Mouse (Mus musculus): Measurements from ENCODE around the gene Olfr221. TPM values are rescaled to one million over a fixed set of nuclear protein-coding genes. Genes with fewer than 3 reads are reported as not detected.

Gene Olfr221
- polyA plus RNA-seq (2017; shearing (Covaris generic)): not detected

DNA sequence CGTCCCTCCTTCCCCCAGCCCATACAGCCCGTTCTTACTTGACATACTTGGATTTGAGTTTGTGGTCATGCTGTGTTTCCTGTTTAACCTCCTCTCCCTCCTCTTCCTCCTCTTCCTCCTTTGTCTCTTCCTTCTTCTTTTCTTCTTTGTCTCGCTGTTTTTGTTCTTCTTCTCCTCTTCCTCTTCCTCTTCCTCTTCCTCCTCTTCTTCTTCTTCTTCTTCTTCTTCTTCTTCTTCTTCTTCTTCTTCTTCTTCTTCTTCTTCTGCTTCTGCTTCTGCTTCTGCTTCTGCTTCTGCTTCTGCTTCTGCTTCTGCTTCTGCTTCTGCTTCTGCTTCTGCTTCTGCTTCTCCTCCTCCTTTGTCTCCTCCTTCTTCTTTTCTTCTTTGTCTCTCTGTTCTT is at the start of gene Olfr221:
TSS of gene Olfr221 (minus strand) at position 101 of the 400 bp plus-strand sequence.

DNA sequence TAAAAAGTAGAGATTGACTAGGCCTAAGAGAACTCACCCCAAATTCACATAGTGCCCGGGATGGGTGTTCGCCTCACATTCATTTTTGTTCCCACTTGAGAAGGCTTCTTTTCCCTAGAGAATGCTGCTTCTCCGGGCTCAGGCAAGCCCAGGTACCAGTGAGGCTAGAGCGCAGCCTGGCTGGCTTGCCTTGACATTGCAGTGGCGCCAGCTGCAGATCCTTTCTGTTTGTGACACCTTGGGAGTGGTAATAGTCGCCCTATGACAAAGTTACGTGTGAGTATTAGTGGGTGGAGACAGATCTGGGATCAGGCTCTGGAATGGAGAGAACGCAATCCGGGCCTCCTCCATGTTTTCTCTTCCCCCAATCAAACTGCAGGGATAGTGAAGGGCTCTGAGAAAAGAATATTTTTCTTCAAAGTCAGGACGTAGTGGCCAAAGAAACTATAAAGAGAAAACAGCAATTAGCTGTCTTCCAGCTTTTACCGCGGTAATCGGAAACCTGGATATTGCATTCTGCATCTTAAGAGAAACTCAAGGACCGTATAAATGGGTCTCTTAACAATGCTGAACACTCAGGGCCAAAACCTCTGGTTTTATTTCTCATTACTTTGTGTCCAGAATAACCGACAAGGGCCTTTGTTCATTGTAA is 21.6 kb downstream of the Olfr221 start, which contains the start of gene Zfp219:
TSS of gene Zfp219 (minus strand) at position 248 of the 652 bp plus-strand sequence.

DNA sequence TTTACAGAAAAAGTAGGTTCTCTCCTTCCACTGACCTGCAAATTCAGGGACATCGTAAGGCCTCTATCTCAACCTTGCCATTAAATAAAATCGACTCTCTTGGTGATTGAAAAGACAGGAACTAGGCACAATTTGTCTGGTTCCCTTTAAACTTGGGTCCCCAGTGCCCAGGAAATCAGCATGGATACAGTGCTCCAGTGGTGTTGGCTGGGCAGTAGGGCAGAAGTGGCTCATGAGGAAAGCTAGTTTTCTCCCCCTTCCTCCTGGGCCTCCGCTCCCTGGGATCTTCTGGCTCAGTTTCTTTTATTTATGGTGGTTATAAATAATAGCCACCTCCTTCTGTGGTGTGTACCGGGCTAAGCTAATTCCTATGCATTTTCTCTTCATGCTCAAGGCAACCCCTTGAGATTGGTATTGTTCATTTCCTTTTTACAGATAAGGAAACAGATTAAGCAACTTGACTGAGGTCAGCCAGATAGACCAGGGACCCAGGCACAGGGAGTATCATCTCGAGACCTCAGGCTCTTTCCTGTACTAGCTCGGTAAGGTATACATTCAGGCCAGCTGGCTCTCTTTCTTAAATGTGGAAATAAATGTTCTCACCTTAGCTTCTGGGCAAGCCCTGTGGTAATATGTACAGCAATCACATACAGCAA is 26.7 kb downstream of the Olfr221 start, which contains the start of gene Tmem253:
TSS of gene Tmem253 (plus strand) at position 214 of the 656 bp plus-strand sequence.

DNA sequence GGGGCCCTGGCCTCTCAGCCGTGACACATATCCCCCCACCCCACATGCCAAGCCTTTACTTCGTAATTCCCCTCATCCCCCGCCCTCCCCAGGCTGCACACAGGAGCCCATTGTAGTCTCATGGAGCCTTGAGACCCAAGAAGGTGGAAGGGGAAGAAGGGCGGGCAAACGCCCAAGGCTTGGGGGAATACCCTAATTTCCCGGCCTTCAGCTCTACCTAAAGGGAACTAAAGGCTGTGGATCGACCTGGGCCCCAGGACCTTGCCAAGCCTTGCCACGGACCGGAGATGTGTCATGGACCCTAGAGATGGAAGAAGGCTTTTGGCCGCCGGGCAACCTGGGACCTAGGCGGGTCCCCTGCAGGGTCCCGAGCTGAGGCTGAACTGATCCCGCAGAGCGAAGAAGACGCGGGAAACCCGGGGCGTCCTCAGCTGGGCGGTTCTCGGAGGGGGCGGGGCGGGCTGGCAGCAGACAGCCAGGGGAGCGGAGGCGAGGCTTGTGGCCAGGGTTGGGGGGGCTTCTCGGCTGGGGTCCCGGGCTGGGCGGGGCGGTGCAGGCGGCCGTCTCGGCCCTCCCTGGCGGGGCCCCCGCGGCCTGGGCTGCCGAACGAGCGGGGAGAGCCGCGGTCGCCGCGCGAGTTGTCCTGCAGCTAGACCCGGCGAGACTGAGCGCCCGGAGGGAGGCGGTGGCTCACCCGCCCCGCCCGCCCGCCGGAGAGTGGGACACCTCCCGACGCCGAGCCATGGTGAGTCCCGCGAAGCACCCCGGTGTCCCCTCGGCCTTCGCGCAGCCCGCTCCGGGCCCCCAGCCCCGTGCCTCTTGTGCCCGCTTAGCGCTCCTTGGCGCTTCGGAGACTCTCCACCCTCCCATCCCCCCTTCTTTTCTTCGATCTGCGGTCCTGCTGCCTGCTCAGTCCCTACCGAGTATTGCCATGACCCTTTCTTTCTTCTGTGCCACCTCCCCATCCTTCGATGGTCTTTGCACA is 57.7 kb downstream of the Olfr221 start, which contains the start of gene Arhgef40:
TSS of gene Arhgef40 (plus strand) at position 473 of the 985 bp plus-strand sequence.

Other genes starting within 250 kb of the Olfr221 start
- gene AY358078, start 242.4 kb downstream of the Olfr221 start, polyA plus RNA-seq (2017; shearing (Covaris generic)): not detected
- gene Ear6, start 188.8 kb downstream of the Olfr221 start, polyA plus RNA-seq (2017; shearing (Covaris generic)): not detected
- gene Mettl17, start 157.6 kb downstream of the Olfr221 start, polyA plus RNA-seq (2017; shearing (Covaris generic)): 102 TPM
- 0.59 TPM for gene Slc39a2, start 149.6 kb downstream of the Olfr221 start, polyA plus RNA-seq (2017; shearing (Covaris generic))
- gene Ndrg2, start 128.3 kb downstream of the Olfr221 start, polyA plus RNA-seq (2017; shearing (Covaris generic)): 49.6 TPM
- not detected for gene Tppp2, start 124.0 kb downstream of the Olfr221 start, polyA plus RNA-seq (2017; shearing (Covaris generic))
- not detected for gene Rnase13, start 119.7 kb downstream of the Olfr221 start, polyA plus RNA-seq (2017; shearing (Covaris generic))
- 0.54 TPM for gene Arhgef40, start 57.7 kb downstream of the Olfr221 start, polyA plus RNA-seq (2017; shearing (Covaris generic))
- gene Tmem253, start 26.8 kb downstream of the Olfr221 start, polyA plus RNA-seq (2017; shearing (Covaris generic)): 0.31 TPM
- gene Zfp219, start 21.7 kb downstream of the Olfr221 start, polyA plus RNA-seq (2017; shearing (Covaris generic)): 7.8 TPM
- 631 TPM for gene Hnrnpc, start 61.6 kb upstream of the Olfr221 start, polyA plus RNA-seq (2017; shearing (Covaris generic))
- 6.1 TPM for gene Rpgrip1, start 68.2 kb upstream of the Olfr221 start, polyA plus RNA-seq (2017; shearing (Covaris generic))
- 30.1 TPM for gene Supt16, start 155.0 kb upstream of the Olfr221 start, polyA plus RNA-seq (2017; shearing (Covaris generic))
- 51.7 TPM for gene Chd8, start 215.3 kb upstream of the Olfr221 start, polyA plus RNA-seq (2017; shearing (Covaris generic))
- 107 TPM for gene Tox4, start 236.7 kb upstream of the Olfr221 start, polyA plus RNA-seq (2017; shearing (Covaris generic))
- 22.2 TPM for gene Rab2b, start 237.1 kb upstream of the Olfr221 start, polyA plus RNA-seq (2017; shearing (Covaris generic))